Mouse (Mus musculus) hindbrain, embryonic 14.5 days (tissue): Measurements from ENCODE around the gene Zc3h12c. TPM values are rescaled to one million over a fixed set of nuclear protein-coding genes. Genes with fewer than 3 reads are reported as not detected.
A peak's percentile ranks its signal among the peaks of the same experiment; 100 is the strongest.

Source experiments
- ATAC-seq: fragments of 200-750 bp; cut with Nextera tagmentation; 2 replicates; pipeline ENCODE4 v1.8.0; 2017; ENCODE audit warnings: moderate number of reproducible peaks, mild to moderate bottlenecking, moderate TSS enrichment, moderate library complexity; ENCODE audit not compliant: low FRiP score
- DNase-seq: peaks from one replicate; pipeline ENCODE4 v3.0.0-alpha.2; 2015; ENCODE audit warnings: low spot score
- H3K27ac ChIP-seq: fragments of 300-500 bp; sonication (generic); 2 replicates; pipeline ENCODE4 v1.5.1; 2014; ENCODE audit warnings: mild to moderate bottlenecking, moderate library complexity
- H3K27me3 ChIP-seq: fragments of 300-500 bp; sonication (generic); 2 replicates; pipeline ENCODE4 v1.6.1; 2014; ENCODE audit warnings: mild to moderate bottlenecking, low read length, mixed read lengths; ENCODE audit not compliant: control insufficient read depth, insufficient read depth
- H3K36me3 ChIP-seq: fragments of 300-500 bp; sonication (generic); replicated peaks from 2 replicates; pipeline ENCODE4 v1.6.1; 2014; ENCODE audit not compliant: control insufficient read depth, insufficient read depth
- H3K4me1 ChIP-seq: fragments of 300-500 bp; sonication (generic); replicated peaks from 2 replicates; pipeline ENCODE4 v1.6.1; 2014; ENCODE audit warnings: antibody characterized with exemption, low read length, mixed read lengths; ENCODE audit not compliant: control insufficient read depth, insufficient read depth
- H3K4me2 ChIP-seq: fragments of 300-500 bp; sonication (generic); replicated peaks from 2 replicates; pipeline ENCODE4 v1.6.1; 2014; ENCODE audit warnings: mild to moderate bottlenecking, moderate library complexity
- H3K4me3 ChIP-seq: fragments of 300-500 bp; sonication (generic); replicated peaks from 2 replicates; pipeline ENCODE4 v1.5.1; 2014; ENCODE audit warnings: mild to moderate bottlenecking, low read length
- H3K9ac ChIP-seq: fragments of 300-500 bp; sonication (generic); 2 replicates; pipeline ENCODE4 v1.6.1; 2014
- H3K9me3 ChIP-seq: fragments of 300-500 bp; sonication (generic); 2 replicates; pipeline ENCODE4 v1.6.1; 2016; ENCODE audit warnings: low read length; ENCODE audit not compliant: control insufficient read depth
- WGBS: fragments of 180-500 bp; shearing (Covaris S2); extraction: QIAGEN DNeasy Blood & Tissue Kit; methylation state at CpG from one replicate; pipeline ENCODE4 v1.1.7; 2014; 5-methylcytosine and 5-hydroxymethylcytosine counted together
- polyA plus RNA-seq: library from polyadenylated mRNA; unstranded; fragments of >200 nt; fragmentation: Nextera tagmentation; extraction: Ambion mirVana; gene quantifications from 2 replicates; pipeline ENCODE4 v1.2.1, GENCODE M21; 2014

Zc3h12c gene
- polyA plus RNA-seq, result 7.1 and 7.2 TPM in 2 replicates

- H3K36me3 ChIP-seq, result no peaks in the 10 kb centered on the region
These were observed at the start of gene Zc3h12c for GRCm38 (mm10) chr9:52167863-52168685. TSS of gene Zc3h12c (minus strand) at chr9:52168572.

GRCm38 (mm10) chr9:52217636-52218035, 49.3 kb upstream of the Zc3h12c start:
- ATAC-seq, result no peak
- DNase-seq, result no peak
- no peak overlapping the region for H3K9ac ChIP-seq
- H3K4me3 ChIP-seq, result no peak overlapping the region
- no peaks in the 10 kb centered on the region for H3K36me3 ChIP-seq
- WGBS, result 80% methylated on average over 4 of the region's 4 CpGs
- no peaks in the 10 kb centered on the region for H3K4me1 ChIP-seq
- H3K9me3 ChIP-seq, result no peaks in the 10 kb centered on the region
- H3K27me3 ChIP-seq, result no peaks in the 10 kb centered on the region
- no peak overlapping the region for H3K27ac ChIP-seq
- H3K4me2 ChIP-seq, result no peak overlapping the region

More at GRCm38 (mm10) chr9:52167863-52168685, at the start of gene Zc3h12c:
- peak within 1 kb of the TSS; percentile 91 for H3K4me3 ChIP-seq
- H3K27ac ChIP-seq, result peak within 1 kb of the TSS; percentile 99
- H3K4me2 ChIP-seq, result peak within 1 kb of the TSS; percentile 60
- peak within 1 kb of the TSS; percentile 99 for H3K9ac ChIP-seq
- H3K4me1 ChIP-seq, result peaks cover 28% of the 10 kb centered on the region
- DNase-seq (peak; percentile 60), ATAC-seq (peak; percentile 82)
- H3K27me3 ChIP-seq, result no peaks in the 10 kb centered on the region
- no peaks in the 10 kb centered on the region for H3K9me3 ChIP-seq
- WGBS, result under 1% methylated on average over 87 of the region's 100 CpGs

GRCm38 (mm10) chr9:52215291-52215690, 46.9 kb upstream of the Zc3h12c start:
- ATAC-seq (no peak), DNase-seq (no peak)
- Histone ChIP-seq H3K36me3 (no peaks in the 10 kb centered on the region), H3K9me3 (no peaks in the 10 kb centered on the region), H3K27me3 (no peaks in the 10 kb centered on the region), H3K9ac (no peak overlapping the region), H3K4me3 (no peak overlapping the region), H3K4me1 (no peaks in the 10 kb centered on the region), H3K4me2 (no peak overlapping the region), H3K27ac (no peak overlapping the region)
- WGBS, result 88% methylated on average over 3 of the region's 3 CpGs

GRCm38 (mm10) chr9:52212416-52212815, 44.0 kb upstream of the Zc3h12c start:
- Histone ChIP-seq H3K4me2 (no peak overlapping the region), H3K27ac (no peak overlapping the region), H3K9me3 (no peaks in the 10 kb centered on the region), H3K4me1 (no peaks in the 10 kb centered on the region), H3K36me3 (no peaks in the 10 kb centered on the region), H3K27me3 (no peaks in the 10 kb centered on the region), H3K9ac (no peak overlapping the region), H3K4me3 (no peak overlapping the region)
- DNase-seq (no peak), ATAC-seq (no peak)
- 86% methylated on average over 6 of the region's 6 CpGs for WGBS

- ATAC-seq, result no peak
- WGBS, result 83% methylated on average over 3 of the region's 3 CpGs
- no peaks in the 10 kb centered on the region for H3K4me1 ChIP-seq
These were observed 40.2 kb upstream of the Zc3h12c start for GRCm38 (mm10) chr9:52208510-52209030.

GRCm38 (mm10) chr9:52203189-52203588, 34.8 kb upstream of the Zc3h12c start:
- H3K4me1 ChIP-seq, result no peaks in the 10 kb centered on the region
- no peak overlapping the region for H3K9ac ChIP-seq
- H3K27me3 ChIP-seq, result no peaks in the 10 kb centered on the region
- H3K27ac ChIP-seq, result no peak overlapping the region
- ATAC-seq (no peak), DNase-seq (no peak)
- H3K4me2 ChIP-seq, result no peak overlapping the region
- no peaks in the 10 kb centered on the region for H3K36me3 ChIP-seq
- 69% methylated on average over 4 of the region's 4 CpGs for WGBS
- H3K9me3 ChIP-seq, result no peaks in the 10 kb centered on the region
- no peak overlapping the region for H3K4me3 ChIP-seq

More at GRCm38 (mm10) chr9:52208510-52209030, 40.2 kb upstream of the Zc3h12c start:
- no peak overlapping the region for H3K4me3 ChIP-seq
- no peak overlapping the region for H3K4me2 ChIP-seq
- H3K9ac ChIP-seq, result no peak overlapping the region
- H3K9me3 ChIP-seq, result no peaks in the 10 kb centered on the region
- no peak for DNase-seq
- no peaks in the 10 kb centered on the region for H3K36me3 ChIP-seq
- no peaks in the 10 kb centered on the region for H3K27me3 ChIP-seq
- H3K27ac ChIP-seq, result no peak overlapping the region

- Histone ChIP-seq H3K9ac (no peak overlapping the region), H3K4me1 (no peaks in the 10 kb centered on the region), H3K4me2 (no peak overlapping the region), H3K27me3 (no peaks in the 10 kb centered on the region), H3K9me3 (no peaks in the 10 kb centered on the region), H3K36me3 (no peaks in the 10 kb centered on the region), H3K4me3 (no peak overlapping the region), H3K27ac (no peak overlapping the region)
- WGBS, result 80% methylated on average over 4 of the region's 4 CpGs
- DNase-seq (no peak), ATAC-seq (no peak)
These were observed 31.9 kb upstream of the Zc3h12c start for GRCm38 (mm10) chr9:52200271-52200670.

- H3K4me3 ChIP-seq, result no peak overlapping the region
- H3K9ac ChIP-seq, result no peak overlapping the region
- no peaks in the 10 kb centered on the region for H3K4me1 ChIP-seq
- H3K9me3 ChIP-seq, result no peaks in the 10 kb centered on the region
- no peaks in the 10 kb centered on the region for H3K36me3 ChIP-seq
- WGBS, result 87% methylated on average over 3 of the region's 3 CpGs
- ATAC-seq (no peak), DNase-seq (no peak)
- H3K4me2 ChIP-seq, result no peak overlapping the region
- no peak overlapping the region for H3K27ac ChIP-seq
- no peaks in the 10 kb centered on the region for H3K27me3 ChIP-seq
These were observed 27.5 kb upstream of the Zc3h12c start for GRCm38 (mm10) chr9:52195853-52196252.

- H3K4me2 ChIP-seq, result no peak overlapping the region
- no peak overlapping the region for H3K9ac ChIP-seq
- no peak overlapping the region for H3K27ac ChIP-seq
- DNase-seq (no peak), ATAC-seq (no peak)
- 87% methylated on average over 5 of the region's 5 CpGs for WGBS
- H3K4me3 ChIP-seq, result no peak overlapping the region
- no peaks in the 10 kb centered on the region for H3K9me3 ChIP-seq
- no peaks in the 10 kb centered on the region for H3K4me1 ChIP-seq
- H3K36me3 ChIP-seq, result no peaks in the 10 kb centered on the region
- H3K27me3 ChIP-seq, result no peaks in the 10 kb centered on the region
These were observed 25.5 kb upstream of the Zc3h12c start for GRCm38 (mm10) chr9:52193851-52194250.
